Mouse (Mus musculus): ENCODE measurements around the gene Daam1.

Gene Daam1

DNA sequence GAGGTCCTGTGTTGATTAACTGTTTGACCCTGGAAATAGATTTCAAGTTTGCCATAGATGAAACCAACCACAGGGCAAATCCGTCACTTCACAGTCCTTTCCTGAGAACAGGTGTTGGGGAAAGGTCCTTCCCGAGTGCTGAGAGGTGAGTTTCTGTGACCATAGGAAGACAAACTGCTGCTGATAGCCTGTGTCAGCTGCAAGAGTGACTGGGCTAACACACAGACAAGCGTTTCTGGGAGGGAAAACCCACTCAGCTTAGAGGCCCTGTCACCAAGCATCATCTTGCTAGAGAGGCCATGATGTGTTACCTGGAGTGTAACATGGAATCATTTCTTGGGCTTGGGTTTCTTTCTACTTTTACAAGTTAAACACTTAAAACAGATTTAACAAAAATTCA, 35.1 kb downstream of the Daam1 start:
- DNase-seq = no peak

DNA sequence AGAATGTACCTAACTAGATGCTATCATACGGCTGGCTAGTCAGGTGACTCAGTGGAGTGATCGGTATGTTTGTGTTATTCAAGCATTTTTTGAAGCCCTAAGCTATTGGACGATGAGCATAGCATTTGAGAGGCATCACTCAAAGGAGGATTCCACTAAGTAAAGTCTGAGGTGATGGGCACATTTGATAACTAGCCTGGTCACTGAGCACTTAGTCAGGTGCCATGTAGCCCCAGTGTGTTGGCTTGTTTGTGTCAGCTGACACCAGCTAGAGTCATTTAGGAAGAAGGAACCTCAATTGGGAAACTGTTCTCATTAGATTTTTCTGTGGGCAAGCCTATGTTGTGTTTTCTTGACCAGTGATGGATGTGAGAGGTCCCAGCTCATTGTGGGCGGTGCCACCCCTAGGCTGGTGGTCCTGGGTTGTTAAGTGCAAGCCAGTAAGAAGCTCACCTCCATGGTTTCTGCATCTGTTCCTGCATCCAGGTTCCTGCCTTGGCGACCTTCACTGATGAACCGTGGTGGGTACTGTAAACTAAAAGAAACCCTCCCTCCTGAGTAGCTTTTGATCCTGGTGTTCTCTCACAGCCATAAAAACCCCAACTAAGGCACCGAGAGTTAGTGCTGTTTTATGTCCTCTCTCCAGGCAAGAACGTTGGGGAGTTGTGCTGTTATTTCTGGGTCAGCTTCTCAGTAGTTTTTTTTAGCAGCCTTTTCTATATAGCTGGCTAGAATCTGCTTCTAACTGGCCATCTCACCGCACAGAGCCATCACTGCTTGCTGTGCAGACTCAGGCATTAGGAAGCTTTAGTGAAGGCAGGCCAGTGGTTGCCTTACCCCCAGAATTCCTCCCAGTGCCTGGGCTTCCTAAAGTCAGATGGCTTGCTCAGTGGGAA, 36.7 kb downstream of the Daam1 start:
- no peak for DNase-seq

DNA sequence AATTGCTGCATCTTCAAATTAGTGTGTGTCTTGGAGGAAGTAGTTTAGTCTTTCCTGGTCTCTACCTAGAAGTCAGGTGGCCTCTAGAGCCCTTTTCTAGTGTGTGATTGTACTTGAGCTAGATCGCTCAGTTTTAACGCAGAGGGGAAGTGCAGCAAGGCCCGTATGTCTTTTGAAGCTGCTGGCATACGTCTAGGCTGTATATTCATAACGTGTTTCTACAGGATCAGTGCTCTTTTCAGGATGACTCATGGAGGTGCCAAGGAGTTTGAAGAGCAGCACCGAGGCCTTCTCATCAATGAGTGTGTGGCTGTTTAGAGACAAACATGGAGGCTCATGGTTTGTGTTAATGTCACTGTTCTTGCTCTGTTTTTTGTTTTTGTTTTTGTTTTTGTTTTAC, 39.8 kb downstream of the Daam1 start:
- no peak for DNase-seq

DNA sequence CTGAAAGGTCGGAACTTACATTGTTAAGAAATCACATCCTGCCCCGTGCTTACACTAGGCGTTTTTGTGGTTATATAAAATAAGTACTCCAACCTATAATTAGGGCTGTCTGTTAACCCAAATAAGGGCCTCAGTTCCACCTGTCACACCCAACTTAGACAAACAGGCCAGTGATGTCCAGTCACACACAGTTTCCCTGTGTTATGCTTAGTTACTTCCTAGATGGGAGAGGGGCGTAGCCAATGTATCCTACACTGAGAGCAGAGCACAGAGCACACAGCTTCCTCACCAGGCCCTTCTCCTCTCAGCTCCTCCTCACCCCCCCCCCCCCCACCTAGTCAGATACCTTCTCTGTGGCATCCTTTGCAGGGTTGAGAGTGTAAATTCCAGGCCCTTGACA, 41.5 kb downstream of the Daam1 start:
- DNase-seq = no peak

DNA sequence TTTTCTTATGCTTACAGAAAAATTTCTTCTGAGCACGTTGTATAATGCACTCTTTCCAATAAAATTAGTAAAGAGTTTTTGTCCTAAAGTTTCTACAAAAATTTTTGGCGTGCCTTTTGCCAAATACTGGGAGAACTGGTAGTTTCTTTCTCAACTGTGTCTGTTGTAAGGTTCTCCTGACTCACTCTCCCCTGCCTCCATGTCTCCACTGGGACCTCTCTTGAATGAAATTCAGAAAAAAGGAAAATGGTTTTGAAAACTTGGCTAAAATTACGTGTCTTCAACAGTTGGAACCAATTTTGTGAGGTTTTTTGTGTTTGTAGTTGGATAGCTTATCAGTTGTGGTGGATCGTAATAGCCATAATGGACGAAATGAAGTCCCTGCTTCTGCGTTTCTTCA, 43.7 kb downstream of the Daam1 start:
- no peak for DNase-seq

DNA sequence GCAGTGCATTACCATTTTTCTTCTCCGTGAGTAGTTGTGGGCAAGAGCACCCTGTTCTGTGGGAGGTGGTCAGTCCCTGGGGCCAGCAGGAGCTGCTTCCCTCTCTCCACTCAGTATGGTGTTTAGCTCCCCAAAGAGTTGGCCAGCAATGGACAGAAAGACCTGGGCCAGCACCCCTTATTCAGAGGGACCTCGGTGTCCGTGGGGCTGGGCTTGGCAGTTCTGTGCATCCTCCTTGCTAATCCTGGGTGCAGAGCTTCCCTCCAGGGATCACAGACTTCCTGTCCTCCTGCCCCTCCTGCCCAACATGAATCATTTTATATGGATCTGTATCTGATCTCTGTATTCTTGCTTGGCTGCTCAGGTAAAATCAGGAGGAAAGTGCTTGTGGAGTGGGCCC, 44.1 kb downstream of the Daam1 start:
- DNase-seq = no peak

DNA sequence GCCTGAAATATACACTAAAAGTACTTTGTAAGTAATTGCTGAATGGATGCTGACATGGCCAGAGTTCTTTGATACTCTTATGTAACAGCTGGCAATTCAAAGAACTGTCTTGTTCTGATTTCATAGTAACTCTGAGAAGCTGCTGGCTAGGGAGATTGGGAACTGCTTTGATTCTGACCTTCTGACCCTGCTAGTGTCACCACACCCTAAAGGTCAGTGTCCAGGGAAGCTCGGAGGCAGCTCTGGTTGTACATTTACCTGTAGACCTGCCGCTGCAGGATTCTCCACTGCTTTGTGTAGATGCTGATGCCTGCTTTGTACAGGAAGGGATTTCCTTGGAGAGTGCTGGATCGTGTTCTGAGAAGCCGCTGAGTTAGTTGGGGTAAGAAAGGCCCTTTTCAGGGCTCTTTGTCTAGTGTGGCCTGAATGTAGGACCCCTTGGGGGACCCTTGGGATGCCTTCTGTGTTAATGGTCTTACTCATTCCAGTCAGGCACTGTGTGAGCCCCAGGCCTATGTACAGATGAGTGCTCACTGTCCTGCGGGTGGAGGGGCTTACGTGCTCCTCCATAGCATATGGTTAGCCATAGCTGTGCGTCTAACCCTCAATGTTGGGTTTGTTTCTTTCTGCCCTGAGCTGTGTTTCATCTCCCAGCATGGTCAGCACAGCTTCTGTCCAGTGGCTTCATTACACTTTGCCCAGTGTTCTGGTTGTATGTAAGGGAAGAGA, 45.0 kb downstream of the Daam1 start:
- DNase-seq = no peak

DNA sequence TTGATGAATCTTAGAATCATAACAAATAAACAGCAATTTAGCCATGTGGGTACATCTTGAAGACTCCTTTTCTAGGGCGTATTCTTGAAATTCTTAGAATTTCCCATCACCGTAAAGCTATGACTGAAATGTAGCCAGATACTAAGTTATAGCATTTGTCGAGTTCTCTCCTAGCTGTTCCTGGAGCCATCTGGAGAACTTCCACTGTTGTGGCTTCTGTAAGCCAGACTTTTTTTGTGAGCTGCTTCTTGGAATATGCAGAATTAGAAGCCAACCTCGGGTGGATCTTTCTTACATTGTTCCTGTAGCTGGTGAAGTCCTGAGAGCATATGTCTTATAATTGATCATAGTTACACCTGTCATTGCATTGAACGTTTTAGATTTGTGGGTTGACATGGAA, 50.1 kb downstream of the Daam1 start:
- DNase-seq = peak; percentile 47

DNA sequence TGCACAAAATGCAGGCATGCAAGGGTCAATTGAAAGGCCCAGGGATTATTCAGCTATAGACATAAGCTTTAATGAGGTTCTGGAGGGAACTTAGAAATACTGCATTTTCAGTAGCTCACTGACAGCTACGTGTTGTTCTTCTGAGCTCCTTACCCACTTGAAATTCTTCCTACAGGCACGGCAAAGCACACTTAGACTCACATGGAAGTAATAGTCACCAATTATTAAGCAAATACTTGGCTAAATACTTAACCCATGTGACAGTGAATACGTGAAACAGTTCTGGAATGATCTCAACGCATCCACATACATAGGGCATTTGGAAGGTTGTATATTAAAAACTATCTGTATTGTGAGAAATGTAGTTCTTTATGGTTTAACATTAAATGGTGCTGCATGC, 50.6 kb downstream of the Daam1 start:
- no peak for DNase-seq

DNA sequence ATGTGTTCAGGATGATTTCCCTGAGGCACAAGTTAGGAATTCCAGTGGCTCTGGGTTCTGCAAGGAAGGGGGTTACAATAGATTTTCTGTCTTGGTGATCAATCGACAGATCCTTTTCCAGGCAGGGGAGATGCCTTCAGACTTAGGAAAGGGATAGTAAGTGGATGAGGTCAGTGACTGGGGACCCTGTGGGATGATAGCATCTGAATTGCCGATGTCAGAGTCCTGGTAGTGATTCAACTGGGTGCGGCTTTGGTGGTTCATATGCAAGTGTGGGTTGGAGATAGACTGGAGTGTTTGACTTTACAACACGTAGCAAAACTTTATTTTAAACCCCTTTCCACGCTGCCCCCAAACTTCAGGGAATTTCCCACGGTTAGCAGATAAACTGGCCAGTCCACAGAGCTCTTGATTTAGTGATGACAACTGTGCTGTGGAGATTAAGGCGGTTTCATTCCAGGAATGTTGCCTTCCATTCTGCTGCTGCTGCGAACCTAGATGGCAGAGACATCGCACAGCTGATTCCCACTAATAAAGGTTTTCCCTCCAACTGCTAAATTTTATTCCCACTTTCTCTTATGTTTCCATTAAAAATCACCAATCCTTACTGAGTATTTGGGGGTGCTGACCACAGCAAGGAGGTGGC, 52.3 kb downstream of the Daam1 start:
- no peak for DNase-seq

DNA sequence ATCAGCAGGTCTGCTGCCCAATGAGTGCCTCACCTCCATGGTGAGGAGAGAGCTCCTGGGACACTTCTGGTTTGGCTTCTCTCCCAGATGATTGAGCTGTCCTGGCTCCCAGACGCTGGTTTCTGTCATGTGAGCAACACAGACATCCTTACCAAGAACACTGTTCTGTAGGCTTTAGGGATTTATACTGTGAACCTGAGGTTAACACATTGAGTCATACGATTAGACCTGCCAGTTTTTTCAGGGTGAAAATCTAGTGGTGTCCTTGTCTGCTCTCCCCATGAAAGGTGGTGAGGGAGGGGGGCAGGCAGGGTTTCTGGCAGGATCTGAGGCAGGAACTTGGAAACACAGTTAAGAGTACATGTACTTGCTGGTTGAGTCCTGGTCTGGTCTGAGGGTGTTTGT, 54.3 kb downstream of the Daam1 start:
- no peak for DNase-seq

DNA sequence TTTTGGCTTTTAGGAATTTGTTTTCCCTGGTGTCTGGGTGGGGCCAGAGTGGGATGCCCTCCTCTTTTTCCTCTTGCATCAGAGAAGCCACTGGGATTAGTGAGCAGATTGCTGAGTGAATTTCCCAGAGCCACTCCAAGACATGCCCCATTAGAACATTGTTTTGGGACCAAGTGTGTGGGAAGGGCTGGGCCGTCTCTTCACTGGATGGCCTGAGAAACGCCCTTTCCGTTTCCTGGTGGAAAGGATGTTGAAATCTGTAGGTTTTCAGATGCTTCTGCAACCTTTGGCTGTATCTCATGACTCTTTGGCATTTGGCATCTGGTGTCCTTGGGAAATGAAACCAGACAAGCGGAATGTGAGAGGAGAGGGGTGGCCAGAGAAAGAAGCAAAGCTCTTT, 54.8 kb downstream of the Daam1 start:
- peak; percentile 47 for DNase-seq

DNA sequence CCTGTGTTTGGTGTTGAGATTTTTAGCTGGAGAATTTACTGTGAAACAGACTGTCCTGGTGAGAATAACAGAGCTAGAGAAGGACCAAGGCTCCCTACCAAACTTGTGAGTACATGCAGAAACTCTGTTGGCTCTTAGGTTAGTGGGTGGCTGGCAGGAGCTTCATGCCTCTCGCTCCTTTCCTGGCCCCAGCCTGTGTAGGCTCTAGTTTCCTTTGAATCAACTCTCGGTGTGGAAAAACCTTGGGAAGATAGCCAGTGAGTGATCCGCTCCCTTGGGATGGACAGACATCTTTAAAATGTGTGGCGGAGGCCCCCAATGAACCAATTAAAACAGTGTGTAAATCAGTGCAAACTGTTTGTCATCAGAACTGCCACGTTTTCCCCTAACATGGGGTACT, 55.5 kb downstream of the Daam1 start:
- no peak for DNase-seq

DNA sequence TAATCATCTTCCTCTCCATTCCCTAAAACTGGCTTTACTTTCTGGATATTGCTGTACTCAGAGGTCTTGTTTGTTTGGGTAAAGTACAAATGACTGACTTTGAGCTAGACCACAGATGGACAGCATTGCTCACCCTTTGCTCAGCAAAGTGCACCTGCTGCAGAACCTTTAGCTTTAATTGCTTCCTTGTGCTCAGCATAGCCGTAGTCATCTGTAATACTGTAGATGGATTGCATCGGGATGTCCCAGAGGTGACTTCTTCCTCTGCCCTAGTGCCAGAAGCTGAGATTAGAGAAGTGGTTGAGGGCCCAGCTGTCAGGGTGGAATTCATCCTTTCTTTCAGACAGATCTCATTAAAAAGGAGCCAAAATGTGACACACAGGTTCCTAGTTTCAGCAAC, 56.1 kb downstream of the Daam1 start:
- no peak for DNase-seq

DNA sequence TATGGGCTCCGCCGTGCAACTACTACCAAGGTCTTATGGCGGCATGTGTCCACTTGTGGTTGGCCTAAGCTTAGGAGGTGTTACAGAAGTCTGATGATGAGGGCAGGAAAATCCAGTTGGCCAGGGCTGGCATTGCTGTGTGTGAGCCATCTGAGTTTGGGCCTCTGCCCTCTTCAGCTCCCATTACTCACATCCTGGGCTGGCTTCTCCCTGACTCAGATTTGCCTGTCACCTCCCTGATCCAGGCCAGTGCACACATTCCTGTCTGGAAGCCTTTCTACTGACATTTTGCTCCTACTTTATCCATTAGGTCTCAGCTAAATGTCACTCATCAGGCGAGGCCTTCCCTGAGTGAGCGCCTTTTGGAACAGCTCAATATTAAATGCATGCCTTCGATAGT, 57.5 kb downstream of the Daam1 start:
- DNase-seq = no peak

DNA sequence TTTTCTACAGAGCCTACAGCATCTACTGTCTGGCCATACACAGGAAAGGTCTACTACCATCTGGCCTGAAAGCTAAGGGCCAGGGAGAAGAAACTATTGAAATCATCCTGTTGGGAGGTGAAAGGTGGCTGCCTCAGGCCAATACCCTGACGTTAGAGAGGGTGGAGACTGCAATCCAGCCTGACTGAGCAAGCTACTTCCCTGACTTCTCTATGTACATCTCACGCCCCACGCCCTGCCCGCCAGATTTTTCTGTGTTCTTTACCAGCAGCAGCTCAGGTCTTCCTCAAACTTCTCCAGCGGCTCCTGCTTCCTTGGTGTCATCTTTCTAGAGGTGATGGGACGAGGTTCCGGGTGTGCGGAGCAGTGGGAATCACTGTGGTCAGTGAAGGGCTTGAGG, 58.4 kb downstream of the Daam1 start:
- DNase-seq = no peak

DNA sequence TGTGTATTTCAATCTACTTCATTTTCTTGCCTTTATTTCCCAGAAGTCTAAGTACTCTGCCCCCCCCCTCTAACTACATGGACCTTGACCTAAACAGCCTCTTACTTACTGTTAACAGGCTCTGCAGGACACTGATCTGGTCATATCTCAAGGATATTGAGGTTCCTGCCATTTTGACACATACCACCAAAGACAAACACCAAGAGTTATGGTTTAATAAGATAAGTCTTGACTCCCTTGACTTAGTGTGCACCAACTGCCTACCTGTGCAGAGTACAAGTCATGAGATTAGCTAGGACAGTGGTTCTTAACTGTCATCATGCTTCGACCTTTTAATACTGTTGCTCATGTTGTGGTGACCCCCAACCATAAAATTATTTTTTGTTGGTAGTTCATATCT, 59.4 kb downstream of the Daam1 start:
- no peak for DNase-seq

DNA sequence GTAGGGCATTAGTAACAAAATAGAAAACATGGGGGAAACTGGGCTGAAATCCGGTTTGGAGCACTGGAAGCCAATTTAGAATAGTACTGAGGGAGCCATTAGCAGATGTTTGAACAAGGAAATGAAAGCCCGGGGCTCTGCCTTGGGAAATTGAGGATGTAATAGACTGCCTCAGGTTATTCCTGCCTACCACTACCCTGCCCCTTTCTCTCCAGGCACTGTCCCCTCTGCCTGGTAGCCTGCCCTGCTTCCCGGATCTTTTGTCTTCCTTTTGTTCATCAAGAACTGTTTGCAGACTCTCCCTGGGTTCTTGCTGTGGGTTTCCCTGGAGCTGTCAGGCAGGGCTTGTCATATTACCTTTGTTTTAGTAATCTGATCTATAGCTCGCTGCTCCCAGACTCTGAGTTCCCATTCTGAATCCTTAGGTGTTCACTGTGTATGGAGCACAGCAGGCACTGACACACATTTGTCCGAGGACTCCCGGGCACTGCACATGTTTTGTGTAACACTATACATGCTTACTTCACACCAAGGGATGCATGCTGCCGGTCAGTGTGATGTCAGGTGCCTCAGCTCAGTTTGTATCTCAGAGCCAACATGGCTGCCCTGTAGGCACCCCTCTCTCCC, 61.0 kb downstream of the Daam1 start:
- no peak for DNase-seq

DNA sequence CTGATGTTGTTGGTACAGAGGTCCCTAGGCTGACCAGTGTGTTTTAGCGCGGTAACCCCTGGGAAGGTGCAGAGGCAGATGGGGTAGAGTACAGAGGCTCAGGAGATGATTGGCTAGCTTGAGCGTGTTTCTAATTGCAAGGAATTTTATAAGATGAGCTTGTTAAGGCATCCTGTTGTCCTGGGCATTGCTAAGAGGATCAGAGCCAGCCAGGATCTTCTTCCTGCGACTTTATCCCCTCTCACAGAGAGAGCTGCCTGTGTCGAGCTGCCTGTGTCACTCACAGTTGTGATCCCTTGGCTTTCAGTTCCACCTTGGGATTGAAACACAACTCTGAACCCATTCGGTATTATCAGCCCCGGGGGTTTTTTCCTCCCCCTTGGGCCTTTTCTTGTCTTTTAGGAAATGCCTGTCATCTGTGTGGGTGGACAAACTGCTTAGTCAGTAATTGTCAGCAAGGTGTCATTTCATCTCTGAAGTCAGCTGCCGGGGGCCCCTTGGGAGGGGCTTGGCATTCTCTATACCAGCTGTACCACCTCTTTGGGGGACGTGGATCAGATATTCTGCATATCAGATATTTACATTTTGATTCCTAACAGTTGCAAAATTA, 62.2 kb downstream of the Daam1 start:
- no peak for DNase-seq

DNA sequence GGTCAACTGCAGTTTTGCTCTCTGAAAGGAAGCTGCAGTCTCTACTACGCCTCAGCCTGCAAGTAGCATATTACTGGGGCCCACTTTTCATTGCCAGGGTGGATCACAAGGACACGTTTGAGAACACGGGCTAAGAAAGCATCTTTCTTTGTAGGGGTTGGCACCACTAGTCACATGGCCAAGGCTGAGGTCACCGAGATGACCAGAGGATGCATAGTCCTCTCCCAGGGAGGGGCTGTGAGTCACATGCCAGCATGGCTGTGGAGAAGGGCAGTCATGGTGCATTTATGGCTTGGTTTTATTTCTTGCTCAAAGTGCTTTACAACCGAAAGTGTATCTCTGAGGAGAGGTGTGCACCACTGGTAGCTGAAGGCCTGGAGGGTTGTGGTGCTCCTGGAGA, 67.4 kb downstream of the Daam1 start:
- peak; percentile 76 for DNase-seq

DNA sequence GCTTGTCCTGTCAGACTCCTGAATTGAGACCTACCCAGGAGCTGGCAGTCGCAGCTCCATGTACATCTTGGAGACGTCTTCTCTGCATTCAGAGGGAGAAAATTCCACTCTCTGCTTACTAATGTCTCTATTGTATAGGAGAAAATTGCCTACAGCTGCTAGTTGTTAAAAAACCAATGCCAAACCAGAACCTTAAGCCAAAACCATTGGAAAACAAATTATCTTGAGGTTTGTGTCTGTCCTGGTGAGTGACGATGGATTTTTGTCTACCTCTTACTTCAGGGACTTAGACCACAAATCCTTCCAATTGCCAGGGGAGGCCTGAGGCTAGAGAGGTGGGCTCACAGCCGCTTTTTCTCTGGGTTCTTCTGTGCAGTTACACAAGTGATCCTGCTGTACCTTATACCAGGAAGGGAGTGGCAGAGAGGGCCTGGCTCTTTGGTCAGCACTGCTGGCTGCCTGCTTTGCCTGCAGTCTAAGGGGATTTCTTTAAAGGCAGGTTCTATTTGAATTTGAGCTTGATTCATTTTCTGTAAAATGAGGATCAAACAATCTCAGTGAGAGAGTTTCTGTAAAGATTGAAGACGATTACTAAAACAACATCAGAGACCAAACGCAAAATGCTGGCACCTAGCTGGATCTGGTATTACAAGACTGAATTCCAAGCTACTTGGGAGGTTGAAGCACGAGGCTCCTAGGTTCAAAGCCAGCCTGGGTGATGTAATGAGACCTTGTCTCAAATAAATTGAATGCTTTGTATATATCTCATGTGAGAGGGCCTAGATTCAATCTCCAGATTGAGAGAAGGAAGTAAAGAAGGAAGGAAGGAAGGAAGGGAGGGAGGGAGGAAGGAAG, 68.0 kb downstream of the Daam1 start:
- DNase-seq = no peak

DNA sequence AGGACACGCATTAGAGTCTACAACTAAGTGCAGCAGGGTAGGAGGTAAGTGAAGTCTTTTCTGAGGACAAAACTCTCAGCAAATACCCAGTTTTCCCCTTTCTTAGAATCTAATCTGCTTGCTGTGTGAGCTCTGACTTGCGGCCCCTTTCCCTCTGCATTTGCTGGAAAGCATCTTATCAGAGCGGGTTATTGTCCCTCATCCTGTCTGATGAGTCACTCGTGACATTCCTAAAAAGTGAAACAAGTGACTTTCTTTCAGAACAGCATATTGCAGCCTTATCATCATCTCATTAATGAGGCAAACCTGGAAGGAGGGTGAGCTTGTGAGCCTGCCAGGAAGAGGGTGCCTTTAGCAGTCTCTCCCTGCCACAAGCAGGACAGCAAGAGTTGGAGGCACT, 68.7 kb downstream of the Daam1 start:
- DNase-seq = no peak
